Mouse (Mus musculus) spleen, adult 18-20 months (tissue): ENCODE results near the gene Smad3.
A peak's percentile ranks its signal among the peaks of the same experiment; 100 is the strongest.

Source experiments
- DNase-seq, 2 experiments: peaks; one replicate each; pipeline ENCODE4 v3.0.0; 2022; ENCODE audit warnings: mixed read lengths in 2 of 2

Smad3 gene

DNA sequence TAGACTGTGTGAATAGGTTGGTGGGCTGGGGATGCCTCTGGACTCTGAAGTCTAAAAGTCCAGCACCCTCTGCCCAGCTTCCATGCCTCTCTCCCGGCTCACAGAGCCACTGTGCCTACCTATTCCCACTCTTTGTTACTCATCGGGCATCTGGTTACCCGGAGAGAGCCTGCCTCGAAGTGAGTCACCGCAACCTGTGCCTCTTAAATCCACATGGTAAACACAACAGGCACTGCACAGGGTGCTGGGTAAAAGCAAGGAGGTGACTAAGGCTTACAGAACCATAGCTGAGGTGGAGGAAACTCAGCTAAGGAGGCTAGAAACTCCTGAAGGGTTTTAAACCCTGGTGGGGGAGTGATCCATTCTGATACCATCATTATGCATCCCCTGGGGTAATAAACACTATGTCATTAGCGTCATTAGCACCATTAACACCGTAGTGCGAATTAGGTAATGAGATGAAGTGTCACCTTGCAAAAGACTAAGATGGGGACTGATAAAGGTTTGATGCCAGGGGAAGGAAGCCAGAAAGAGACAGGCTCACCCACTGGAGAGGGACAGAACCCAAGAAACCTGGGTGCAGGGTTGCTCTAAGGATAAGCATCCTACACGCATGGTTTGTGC, 38.9 kb downstream of the Smad3 start:
- DNase-seq: no peak

DNA sequence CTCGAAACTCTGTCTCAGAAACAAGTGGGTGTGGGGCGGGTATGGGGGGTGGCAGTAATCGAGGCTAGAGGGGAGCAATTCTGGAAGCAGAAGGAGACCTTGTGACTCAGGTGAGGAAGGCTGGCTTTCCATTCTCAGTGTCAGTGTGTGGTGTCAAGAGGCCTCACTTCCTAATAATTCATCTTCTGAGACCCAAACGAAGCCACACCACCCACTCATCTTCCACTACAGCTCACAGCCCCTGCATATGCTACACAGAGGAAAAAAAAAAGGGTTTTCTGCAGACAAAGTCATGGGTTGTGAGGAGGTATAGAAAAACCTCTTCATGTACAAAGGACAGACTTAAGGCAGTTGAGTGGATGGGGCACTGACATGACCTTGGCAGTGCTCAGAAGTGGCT, 39.6 kb downstream of the Smad3 start:
- no peak for DNase-seq

DNA sequence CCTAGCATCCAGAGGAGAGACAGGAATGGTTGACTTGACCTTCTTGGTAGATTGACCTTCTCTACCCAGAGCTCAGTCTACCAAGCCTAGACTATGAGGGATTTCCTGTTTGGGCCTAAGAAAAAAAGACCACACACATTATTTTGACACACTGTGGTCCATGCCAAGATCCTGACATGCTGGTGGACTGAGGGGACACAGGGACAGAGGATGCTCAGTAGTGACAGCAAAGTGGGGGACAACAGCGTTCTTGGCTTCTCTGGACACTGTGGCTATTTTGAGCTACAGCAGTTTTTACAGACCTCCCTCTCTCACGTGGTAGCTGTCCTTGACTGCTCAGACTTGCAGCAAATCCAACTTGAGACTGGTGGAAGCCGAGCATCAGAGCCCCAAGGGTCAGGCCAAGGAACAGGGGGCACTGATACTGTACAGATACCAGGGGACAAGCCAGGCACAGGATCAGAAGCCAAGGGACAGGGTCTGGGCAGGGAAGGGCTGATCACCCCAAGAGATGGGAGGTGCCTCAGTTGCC, 40.3 kb downstream of the Smad3 start:
- DNase-seq: no peak

DNA sequence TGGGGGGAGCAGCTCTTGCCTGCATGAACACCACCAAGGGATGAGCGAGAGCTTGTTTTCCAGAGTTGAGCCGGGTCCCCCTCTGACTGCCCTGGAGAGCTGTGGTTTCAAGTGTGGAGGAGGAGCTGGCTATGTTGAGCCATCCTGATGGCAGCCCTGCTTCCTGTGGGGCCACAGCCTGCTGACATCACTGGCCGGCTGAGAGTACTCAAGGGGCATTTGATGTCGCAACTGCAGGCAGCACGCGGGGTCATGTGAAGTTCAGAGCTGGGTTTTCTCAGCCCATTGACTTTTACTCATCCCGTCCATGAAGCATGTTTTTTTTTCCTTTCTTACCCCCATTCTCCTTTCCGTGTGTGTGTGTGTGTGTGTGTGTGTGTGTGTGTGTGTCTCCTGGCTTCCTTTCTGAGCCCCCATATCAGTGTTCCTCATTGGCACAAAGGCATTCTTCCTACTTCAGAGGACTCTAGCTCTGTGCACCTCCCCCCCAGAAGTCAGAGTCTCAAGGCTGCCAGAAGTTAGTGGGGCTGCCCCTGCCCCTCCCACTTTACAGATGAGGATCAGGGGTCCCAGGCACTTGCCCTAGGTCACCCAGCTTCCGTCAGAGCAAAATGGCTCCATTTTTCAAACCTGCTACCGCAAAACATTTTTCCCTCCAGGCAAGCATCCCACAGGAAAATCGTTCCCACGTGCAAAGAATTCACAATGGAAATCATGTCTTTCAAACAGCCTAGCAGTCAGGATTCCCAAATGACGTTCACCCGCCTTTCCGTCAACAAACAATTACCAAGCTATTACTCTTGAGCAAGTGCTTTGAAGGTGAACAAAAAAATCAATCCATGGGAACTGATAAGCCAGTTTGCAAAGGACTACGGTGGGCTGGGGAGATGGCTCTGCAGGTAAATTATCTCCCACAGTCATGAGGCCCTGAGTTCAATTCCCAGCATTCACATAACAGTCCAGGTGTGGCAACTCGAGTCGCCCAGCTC, 41.4 kb downstream of the Smad3 start:
- DNase-seq: peak in 1 of 2 experiments; percentile 46

DNA sequence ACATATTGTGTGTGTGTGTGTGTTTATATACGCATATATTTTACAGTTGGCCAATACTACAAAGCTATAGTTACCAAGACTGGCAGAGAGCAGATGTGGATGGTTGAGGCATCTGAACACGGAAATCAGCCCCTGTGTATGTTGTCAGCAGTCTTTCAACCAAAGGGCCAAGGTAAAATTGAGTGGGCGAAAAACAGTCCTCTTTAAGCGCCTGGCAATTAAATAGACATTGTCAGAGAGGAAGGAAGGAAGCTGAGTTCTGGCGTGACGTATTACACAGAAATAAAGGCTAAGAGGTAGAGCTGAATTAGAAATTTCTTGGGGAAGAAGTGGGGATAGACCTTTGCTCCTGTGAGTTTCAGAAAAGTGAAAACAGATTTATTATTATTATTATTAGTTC, 43.2 kb downstream of the Smad3 start:
- DNase-seq: no peak

DNA sequence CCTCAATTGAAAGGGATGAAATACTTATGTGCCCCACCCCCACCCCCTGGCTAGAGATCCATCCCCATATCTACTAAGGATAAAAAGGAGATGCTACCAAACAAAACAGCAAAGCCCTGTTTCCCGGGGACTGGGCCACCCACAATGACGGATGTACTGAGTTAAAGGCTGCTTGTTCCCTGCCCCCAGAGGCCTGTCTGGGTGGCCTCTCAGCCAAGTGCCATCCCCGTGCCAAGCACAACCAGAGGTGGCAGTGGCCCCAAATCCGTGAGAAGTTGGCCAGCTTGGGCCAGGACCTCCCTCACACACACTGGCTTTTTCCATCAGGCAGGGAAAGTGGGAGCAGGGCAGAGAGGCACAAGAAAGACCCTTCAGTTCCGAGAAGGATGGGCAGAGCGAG, 45.0 kb downstream of the Smad3 start:
- DNase-seq: no peak

DNA sequence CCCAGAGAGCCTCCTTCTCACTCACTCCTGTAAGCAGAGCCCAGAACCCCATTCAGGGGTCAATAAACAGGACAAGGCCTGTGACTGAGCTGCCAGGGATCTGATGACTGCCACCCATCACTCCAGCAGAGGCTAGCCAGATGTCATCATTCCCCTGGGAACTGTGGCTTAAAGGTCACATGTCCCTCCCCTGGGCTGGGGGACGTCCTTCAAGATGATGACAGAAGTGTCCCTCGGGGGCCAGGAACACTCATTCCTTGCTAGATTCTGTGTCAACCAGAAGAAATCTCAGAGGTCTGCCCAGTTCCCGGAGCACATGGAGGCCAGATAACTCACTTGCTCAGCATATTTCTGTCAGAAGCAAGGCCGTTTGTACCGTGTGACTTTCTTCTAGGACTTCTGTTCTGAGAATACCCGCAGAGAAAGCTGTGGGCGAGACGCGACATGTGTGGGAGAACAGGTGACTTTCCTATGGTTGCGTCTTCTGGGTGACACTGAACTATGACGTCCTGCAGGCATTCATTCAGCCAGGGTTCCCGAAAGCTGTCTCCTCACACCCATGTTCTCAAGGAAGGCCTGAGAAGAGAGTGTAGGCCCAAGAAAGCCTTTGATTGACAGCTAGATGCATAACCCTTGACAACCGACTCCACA, 46.1 kb downstream of the Smad3 start:
- DNase-seq: no peak

DNA sequence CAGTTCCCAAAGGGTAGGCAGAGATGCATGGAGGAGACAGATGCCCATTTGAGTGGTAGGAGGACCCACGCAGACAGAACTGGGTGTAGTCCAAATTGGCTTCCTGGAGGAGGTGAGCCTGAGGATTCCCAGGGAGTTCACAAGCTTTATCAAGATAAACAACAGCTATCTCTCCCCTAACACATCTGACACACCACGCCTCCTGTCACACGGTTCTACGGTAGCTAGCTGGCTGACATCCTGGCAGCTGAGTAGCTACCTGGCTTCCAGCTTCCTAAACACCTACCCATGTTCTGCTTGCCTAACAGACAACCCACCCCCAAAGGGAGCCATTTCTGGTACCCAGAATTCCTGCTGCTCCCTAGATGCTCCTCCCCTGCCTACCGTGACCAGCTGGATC, 47.9 kb downstream of the Smad3 start:
- no peak for DNase-seq

DNA sequence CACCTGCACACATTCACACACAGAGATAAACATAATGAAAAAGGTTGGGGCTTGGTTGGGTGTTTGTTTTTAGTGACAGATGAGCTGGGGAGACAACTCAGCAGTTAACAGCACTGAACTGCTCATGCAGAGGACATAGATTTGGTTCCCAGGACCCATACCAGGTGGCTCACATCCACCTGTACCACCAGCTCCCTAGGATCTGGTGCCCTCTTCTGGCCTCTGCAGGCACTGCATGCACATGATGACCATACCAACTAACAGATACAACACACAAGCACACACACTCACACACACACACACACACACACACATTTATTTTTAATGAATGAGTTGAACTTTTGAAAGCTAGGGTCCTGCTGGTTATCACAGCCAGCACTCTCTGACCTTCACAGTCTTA, 48.5 kb downstream of the Smad3 start:
- DNase-seq: no peak

DNA sequence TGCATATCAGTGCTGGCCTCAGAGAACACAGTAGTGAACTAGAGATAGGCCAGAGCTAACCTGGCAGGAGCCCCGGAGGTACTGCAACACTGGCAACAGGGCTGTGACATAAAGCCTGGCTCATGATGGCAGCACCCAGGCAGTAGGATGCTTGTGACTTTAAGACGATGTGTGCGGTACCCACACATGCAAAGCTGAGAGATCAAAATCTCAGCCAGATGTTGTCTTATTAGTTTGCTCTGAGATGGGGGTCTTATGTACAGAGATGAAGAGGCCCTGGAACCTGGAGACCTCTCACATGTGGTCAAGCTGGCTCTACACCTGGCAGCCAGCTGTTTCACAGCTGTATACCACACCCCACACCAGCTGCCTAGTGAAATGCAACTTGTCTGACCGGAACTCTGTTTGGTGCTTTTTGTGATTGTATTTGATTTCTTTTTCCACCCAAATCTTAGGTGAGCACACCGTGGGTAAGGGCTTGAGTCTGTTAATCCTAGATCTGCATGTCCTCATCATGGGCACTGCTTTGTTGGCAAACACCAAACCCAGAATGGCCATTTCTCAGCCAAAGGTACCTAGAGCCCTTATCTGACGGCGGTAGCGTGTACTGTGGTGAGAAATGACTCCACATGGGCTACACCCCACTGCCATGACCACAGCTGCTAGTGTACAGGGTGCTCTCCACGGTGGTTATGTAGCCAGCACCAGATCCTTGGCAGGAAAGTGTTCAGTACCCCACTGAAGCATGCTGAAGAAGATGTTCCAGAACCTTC, 49.8 kb downstream of the Smad3 start:
- no peak for DNase-seq

DNA sequence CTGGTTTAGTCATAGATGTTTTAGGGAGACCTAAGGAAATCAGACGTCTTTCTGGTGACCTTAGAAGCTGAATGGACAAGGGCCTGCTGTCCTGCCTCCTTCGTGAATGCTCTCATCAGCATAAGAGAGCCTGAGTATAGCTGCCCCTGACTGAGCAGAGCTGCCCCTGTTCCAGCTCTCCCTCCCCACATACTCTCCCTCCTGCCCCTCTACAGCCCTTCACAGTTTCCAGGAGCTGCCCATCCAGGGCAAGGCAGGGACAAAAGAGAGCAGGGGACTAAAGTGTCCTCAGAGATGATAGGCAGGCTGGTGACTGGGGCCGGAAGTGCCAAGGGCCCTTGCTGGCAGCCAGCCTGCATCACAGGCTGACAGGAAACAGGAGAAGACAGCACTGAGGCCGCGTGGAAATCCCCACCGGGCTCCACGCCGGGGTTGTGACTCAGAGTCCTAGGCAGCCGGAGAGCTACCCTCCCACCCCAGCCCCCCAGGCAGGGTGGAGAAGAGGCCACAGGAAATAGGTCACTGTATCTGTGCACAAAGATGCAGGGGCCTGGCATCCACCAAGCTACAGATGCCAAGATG, 51.6 kb downstream of the Smad3 start:
- peak; percentile 68 to 75 for DNase-seq

DNA sequence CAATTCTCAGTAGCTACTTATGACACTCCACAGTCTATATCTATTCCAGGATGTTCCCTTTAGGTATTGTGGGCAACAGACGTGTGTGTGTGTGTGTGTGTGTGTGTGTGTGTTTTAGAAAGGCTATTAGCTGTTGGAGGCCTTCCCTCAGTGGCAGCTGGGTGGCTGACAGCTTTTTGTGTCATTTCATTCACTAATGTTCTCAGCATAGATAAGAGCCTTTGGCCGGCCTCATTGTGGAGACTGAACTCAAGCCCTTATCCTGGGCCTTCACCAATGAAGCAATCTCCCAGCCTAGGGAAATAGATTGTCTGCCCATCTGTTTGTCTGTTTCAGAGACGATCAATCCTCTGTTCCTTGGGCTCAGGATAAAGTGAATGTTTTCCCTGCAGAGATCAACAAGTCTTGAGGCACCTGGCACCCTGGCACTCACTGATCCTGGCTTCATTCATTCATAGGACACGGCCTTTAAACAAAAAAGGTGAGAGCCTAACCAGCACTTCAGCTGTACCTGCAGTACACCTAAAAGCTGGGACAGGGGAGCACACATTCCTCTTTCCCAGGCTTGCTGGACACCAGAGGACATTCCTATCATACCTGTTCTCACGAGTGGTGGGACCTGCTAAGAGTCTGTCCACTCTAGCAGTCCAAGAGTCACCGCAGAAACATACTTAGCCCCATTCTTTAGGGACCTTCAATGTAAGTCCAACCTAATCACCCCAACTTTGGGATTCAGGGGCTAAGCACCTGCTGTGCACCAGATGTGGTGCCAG, 52.6 kb downstream of the Smad3 start:
- no peak for DNase-seq

DNA sequence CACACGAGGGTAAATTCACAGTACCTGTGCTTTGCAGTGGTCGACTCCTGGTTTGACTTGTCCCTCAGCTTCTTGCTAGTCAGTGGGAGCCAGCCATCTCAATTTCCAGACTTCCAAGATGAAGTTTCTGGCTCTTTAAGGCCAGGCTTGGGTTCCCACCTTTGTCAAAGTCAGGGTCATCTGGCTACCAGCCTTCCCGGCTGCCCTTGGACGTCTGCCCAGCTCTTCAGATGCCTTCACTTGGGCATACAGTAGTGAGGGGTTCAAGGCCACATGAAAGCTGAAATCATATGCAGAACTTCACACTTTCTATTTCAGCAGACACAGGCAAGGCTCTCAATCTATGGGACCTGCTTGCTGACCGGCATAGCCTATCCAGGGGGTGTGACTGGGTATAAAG, 53.7 kb downstream of the Smad3 start:
- no peak for DNase-seq

DNA sequence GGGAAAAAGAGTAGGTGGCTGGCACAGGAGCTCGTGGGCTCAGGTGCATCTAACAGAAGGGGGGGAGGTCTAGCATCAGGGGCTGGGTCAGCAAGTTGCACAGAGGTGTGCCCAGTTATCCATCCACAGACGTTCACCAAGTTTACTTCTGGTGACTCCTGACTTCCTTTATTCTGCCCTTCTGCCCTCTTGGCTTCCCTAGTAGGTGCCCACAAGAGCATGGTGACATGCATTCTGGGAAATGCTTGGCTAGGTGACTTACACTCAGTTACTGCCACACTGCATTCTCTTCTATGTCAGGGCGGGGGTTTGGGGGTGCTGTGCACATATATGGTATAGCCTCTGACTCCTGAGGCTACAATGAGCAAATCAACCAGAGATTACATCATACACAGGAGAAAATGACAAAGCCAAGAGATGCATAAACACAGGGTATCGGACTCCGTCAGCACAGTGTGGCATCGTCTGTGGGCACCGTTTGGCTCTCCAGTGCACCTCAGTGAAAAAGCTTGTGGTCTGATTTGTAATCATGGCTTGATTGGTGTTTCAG, 54.5 kb downstream of the Smad3 start:
- DNase-seq: no peak

DNA sequence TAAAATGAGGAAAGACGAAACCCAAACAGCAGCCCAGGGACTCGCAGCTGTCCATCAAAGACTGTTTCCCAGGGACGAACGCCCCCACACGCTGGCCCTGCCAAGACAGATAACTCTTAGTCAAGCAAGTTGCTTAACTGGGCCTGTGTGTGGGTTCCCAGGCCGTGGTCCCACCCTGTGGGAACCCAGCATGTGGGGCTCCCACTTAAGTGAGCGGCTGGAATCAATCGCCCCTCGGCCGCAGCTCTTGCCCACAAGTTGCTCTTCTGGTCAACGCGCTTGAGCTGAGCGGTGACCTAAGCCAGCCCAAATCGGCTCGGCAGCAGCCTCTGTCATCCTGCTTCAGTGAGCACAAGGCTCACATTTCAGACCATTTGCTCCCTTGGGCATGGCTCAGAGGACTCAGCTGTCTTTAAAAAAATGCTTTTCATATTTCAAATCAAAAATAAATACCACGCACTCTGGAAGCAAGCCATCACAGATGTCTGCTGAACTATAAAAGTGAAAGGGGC, 55.2 kb downstream of the Smad3 start:
- no peak for DNase-seq

DNA sequence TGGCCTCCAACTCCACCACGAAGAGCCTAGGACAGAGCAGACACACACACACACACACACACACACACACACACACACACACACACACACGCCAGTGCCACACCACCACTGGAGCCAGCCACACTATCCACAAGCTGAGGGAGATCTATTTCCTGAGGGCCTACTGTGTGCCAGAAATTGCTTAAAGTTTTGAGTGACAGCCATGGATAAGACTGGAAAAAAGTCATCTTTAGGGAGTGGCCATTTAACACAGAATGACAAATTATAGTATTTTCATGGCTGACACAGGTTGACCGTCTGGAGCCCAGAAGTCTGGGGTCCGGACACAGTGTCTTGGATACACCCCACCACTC, 55.9 kb downstream of the Smad3 start:
- DNase-seq: no peak

DNA sequence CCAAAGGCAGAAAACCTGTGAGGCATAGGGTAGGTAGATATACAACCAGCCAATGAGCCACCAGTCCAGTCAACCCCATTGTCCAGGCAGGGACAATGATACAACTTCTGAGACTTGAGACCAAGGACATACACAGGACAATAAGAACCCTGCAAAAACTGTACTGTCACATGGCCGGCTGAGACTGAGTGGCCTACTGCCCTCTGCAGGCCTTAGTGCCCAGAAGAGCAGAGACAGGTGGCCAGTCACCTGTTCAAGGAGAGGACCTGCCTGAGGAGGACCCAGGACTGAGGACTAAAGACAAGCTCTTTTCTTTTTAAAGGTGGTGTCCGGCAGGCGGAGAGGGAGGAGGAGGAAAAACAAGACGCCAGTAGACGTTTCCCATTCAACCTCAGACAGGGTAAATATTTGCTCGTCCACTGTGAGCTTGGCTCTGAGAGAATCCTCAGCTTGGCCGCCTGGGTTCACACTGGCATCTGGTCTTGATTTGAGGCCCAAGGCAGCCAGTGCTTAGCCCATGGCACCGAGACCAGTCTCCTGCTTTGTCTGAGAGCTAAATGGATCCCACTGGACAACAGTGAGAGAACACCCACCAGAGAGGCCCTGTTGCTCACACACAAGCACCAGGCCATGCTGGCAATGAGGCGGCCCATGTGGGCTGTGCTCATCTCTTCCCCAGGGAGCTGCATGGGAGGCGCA, 56.4 kb downstream of the Smad3 start:
- no peak for DNase-seq

DNA sequence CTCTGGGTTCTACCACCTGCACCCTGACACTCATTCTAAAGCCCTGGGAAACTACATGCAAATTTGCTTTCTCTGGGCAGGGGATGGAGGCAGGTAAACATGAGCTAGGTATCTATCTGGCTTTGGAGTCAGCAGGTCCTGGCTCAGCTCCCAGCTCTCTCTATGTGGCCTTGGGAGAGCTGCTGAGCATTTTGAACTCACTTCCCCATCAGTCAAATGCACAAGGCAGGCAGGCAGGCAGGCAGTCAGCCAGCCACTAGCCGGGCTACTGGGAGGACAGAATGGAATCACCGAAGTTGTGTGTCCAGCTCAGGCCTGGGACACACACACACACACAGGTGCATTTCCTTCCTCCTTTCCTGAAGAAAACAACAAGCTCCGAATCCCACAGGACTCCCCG, 58.6 kb downstream of the Smad3 start:
- DNase-seq: no peak

DNA sequence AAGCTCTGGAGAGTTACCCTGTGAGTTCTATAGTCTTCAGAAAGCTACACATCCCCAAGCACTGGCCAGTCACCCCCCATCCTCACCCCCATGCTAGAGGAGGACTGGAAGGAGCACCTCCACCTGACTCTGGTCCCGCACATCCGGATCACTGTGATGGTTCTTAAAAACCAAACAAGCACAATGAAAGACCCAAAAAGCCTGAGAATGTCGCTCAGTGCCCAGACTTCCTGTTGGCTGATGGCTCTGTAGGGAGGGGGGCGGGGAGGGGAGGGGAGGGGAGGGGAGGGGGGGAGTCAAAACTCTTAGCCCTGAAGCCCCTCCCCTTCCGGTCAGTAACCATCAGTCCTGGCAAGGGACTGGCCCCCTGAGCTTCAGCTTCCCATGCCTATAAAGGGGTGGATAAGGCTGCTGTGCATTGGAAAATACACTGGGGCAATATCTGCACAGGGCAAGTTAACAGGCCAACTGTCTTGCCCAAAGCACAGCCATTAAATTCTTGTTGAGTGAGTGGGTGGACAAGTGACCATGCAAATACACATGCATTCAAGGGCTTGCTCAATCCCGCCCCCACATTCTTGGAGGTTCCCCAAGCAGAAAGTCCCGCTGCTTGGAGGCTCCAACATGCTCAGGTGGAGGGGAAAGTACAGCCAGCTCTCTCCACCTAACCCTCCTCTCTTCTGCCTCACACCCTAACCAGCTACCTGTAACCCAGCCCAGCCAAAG, 59.3 kb downstream of the Smad3 start:
- no peak for DNase-seq

DNA sequence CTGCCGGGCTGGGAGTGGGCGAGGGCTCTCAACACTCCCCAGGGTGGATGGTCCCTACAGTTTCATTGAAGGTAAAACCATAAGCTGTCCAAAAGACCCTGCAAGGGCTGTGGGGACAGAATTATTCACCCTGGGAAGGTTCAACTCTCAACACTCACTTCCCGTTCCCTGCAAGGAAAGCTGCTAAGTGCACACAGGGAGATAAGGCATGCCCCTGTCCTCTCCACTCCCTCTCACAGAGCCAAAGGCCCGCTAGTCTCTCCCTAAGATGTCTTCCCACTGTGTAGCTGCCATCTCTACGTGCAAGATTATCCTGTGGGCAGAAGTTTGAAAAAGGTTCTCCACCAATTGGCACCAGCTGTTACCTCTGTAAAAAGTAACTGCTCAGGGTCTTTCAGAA, 60.2 kb downstream of the Smad3 start:
- DNase-seq: no peak
